Mouse (Mus musculus) thymus, adult 2 months (tissue): Measurements from ENCODE around the gene Tmem221.

Experiments used
- CTCF ChIP-seq: fragments of 200-500 bp; IDR thresholded peaks from 2 replicates; pipeline ENCODE4 v1.5.1; 2012; ENCODE audit warnings: mild to moderate bottlenecking, control low read depth, low read length, moderate library complexity, borderline replicate concordance; ENCODE audit not compliant: control insufficient read depth, poor library complexity, insufficient read depth; ENCODE audit errors: extremely low read depth
- POLR2A ChIP-seq: fragments of 200-500 bp; IDR thresholded peaks from 2 replicates; pipeline ENCODE4 v1.6.1; 2012; ENCODE audit warnings: mild to moderate bottlenecking, low read length, control low read depth, moderate library complexity; ENCODE audit not compliant: control insufficient read depth, poor library complexity, insufficient read depth; ENCODE audit errors: extremely low read depth

GRCm38 (mm10) chr8:71505326-71505725 lies 53.3 kb downstream of the Tmem221 start:
- TF ChIP-seq POLR2A (no peak), CTCF (no peak)
